Mouse (Mus musculus) heart, adult 2 months (tissue): Measurements from ENCODE around the gene Kptn.

Experiments
- CTCF ChIP-seq: fragments of 200-600 bp; IDR thresholded peaks from 2 replicates; pipeline ENCODE4 v1.8.1; 2022; ENCODE audit warnings: antibody characterized with exemption, mild to moderate bottlenecking, moderate library complexity
- EP300 ChIP-seq: fragments of 200-500 bp; IDR thresholded peaks from 2 replicates; pipeline ENCODE4 v1.6.1; 2011; ENCODE audit warnings: low read depth, low read length, control low read depth; ENCODE audit not compliant: insufficient read depth
- POLR2A ChIP-seq: fragments of 200-500 bp; IDR thresholded peaks from 2 replicates; pipeline ENCODE4 v1.6.1; 2011; ENCODE audit warnings: mild to moderate bottlenecking, low read depth, low read length, control low read depth; ENCODE audit not compliant: insufficient read depth

DNA sequence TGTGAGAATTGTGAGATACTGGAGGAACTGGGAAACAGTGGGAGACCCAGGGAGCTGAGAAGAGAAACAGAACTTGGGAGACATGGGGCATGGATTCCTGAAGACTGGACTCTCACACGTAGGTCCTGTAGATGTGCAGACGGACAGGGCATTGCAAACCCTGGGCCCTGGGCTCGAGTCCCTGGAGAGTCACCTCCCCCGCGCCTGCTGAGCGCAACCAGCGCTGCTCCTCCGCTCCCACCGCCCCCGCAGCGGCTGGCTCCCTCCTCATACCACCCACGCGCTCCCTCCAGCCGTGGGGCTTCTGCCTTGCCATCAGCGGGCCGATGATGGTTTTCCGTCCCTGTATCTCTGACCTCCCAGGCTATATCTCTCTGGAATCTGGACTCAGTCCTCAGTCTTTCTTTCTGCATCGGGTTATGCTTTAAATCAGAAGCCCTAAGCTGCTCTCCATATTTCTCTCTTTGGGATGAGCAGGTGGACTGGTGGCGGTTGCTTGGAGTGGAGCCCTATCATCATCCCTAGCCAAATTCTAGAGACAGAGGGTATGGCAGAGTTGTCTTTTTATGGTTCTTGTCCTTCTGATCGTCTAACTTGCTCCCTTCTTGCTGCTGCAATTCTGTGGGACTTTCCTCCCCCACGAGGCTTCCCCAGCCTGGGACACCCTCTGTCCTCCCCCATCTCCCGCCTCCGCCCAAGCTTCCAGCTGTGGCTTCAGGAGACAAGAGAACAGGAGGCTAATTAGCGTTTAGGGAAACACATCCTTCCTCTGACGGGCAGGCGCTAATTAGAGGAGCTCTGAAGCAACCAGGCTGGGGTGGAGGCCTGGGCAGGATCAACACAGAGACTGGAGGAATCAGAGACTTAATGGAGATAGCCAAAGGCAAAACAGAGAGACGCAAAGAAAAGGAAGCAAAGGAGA lies 27.1 kb downstream of the Kptn start:
- no peak for TF ChIP-seq CTCF
- TF ChIP-seq EP300, result no peak
- no peak for TF ChIP-seq POLR2A
